Mouse (Mus musculus): ENCODE measurements at regions not wholly inside any gene's neighbourhood (a gene's known extent, or its start where the extent isn't known, plus 50 kb on each side); places are given as distances from the start of the nearest gene placed in this dataset.

DNA sequence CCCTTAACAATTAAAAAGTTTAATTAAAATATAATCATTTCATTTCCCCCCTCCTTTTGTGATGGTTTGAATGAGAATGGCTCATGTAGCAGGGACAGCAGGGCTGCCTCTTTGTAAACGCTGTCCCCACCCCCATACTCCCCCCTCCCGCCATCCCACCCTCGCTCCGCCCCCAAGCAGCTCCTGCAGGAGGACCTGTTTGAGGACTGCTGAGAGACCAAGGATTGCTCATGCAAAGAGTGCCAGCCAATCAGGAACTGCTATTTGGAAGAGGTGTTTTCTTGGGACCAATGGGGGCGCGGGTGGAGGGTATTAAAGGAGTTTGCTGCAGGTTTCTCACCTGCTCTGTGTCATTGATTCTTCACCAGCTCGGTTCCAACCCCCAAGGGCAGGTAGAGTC lies 154.6 kb downstream of the Dusp6 start:
- Histone ChIP-seq H3K4me3 (ENCODE audit: low read length) (no peak overlapping the region), H3K4me2 (ENCODE audit: low read length) (no peak overlapping the region), H3K36me3 (ENCODE audit: control insufficient read depth, insufficient read depth, low read length) (no peaks in the 10 kb centered on the region), H3K4me1 (ENCODE audit: control insufficient read depth, insufficient read depth, low read depth, low read length) (no peaks in the 10 kb centered on the region), H3K9me3 (ENCODE audit: control insufficient read depth, low read length) (no peaks in the 10 kb centered on the region), H3K9ac (ENCODE audit: low read depth, low read length) (no peak overlapping the region), H3K27me3 (replicated peaks; ENCODE audit: control insufficient read depth, insufficient read depth, low read length) (no peaks in the 10 kb centered on the region), H3K27ac (ENCODE audit: low read depth, low read length) (no peak overlapping the region)
- WGBS: 46% methylated on average over 7 of the region's 7 CpGs
- no peak for ATAC-seq

DNA sequence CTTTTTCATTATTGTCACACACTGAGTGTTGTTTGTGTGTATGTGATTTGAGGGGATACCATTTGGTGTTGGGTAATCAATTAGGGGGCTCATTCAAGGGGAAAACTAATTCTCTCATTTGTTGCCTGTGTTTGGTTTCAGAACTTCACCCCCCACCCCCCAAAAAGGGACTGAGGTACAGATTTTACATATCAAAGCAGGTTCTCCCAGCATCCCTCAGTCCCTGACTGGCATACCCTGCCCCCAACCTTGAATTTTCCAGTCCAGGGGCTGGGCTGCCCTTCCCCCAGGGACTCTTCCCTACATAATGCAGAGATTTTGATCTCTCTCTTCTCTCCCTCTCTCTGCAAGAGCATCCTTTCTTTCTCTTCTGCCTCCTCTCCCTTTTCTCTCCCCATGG lies 155.5 kb downstream of the Dusp6 start:
- H3K9ac ChIP-seq (ENCODE audit: low read depth, low read length): no peak overlapping the region
- H3K27ac ChIP-seq (ENCODE audit: low read depth, low read length): no peak overlapping the region
- H3K4me1 ChIP-seq (ENCODE audit: control insufficient read depth, insufficient read depth, low read depth, low read length): no peaks in the 10 kb centered on the region
- H3K36me3 ChIP-seq (ENCODE audit: control insufficient read depth, insufficient read depth, low read length): no peaks in the 10 kb centered on the region
- no peaks in the 10 kb centered on the region for H3K9me3 ChIP-seq (ENCODE audit: control insufficient read depth, low read length)
- ATAC-seq: no peak
- H3K4me3 ChIP-seq (ENCODE audit: low read length): no peak overlapping the region
- no peaks in the 10 kb centered on the region for H3K27me3 ChIP-seq (replicated peaks; ENCODE audit: control insufficient read depth, insufficient read depth, low read length)
- H3K4me2 ChIP-seq (ENCODE audit: low read length): no peak overlapping the region

DNA sequence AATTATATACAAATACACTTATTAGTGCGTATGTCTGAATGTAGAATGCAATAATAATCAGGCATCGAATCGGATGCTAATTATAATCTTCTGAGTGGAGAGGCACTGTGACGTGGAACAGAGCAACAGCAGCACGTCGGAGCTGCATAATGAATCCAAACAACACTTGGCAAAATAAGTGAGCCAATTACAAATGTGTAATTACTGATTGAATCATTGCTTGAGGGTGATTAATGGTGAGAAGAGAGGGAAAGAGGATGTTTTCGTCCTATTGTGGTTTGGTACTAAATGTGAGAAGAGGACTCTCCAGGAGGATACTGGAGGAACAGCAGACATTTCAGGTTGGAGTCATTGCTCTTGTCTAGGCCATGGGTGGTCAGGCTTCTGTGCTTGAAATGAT lies 156.5 kb downstream of the Dusp6 start:
- no peak overlapping the region for H3K4me3 ChIP-seq (ENCODE audit: low read length)
- no peak overlapping the region for H3K9ac ChIP-seq (ENCODE audit: low read depth, low read length)
- H3K4me1 ChIP-seq (ENCODE audit: control insufficient read depth, insufficient read depth, low read depth, low read length): no peaks in the 10 kb centered on the region
- ATAC-seq: no peak
- WGBS: 58% methylated on average over 7 of the region's 7 CpGs
- no peak overlapping the region for H3K27ac ChIP-seq (ENCODE audit: low read depth, low read length)
- H3K36me3 ChIP-seq (ENCODE audit: control insufficient read depth, insufficient read depth, low read length): no peaks in the 10 kb centered on the region
- H3K9me3 ChIP-seq (ENCODE audit: control insufficient read depth, low read length): no peaks in the 10 kb centered on the region
- H3K4me2 ChIP-seq (ENCODE audit: low read length): no peak overlapping the region
- H3K27me3 ChIP-seq (replicated peaks; ENCODE audit: control insufficient read depth, insufficient read depth, low read length): no peaks in the 10 kb centered on the region

DNA sequence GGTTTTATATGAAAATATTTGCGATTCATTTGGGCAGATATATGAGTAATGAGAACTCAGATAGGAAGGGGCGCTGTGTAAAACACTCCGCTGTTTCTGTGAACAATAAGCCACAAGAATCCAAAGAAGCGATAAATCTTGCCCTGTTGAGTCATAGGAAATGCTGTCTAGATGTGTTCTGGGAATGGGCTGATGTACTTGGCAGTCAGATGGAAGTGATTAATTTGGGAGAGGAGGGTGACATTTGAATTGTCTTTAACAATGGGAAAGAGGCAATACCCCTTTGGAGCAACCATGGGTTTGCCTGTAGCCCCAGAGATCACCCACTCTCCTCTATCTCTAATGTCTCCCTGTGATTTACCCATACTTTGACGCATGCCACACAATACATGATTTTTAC lies 160.4 kb downstream of the Dusp6 start:
- no peak overlapping the region for H3K9ac ChIP-seq (ENCODE audit: low read depth, low read length)
- H3K4me1 ChIP-seq (ENCODE audit: control insufficient read depth, insufficient read depth, low read depth, low read length): no peaks in the 10 kb centered on the region
- 86% methylated on average over 5 of the region's 5 CpGs for WGBS
- no peaks in the 10 kb centered on the region for H3K36me3 ChIP-seq (ENCODE audit: control insufficient read depth, insufficient read depth, low read length)
- no peaks in the 10 kb centered on the region for H3K9me3 ChIP-seq (ENCODE audit: control insufficient read depth, low read length)
- H3K27me3 ChIP-seq (replicated peaks; ENCODE audit: control insufficient read depth, insufficient read depth, low read length): no peaks in the 10 kb centered on the region
- H3K27ac ChIP-seq (ENCODE audit: low read depth, low read length): no peak overlapping the region
- no peak overlapping the region for H3K4me3 ChIP-seq (ENCODE audit: low read length)
- no peak overlapping the region for H3K4me2 ChIP-seq (ENCODE audit: low read length)
- ATAC-seq: no peak

DNA sequence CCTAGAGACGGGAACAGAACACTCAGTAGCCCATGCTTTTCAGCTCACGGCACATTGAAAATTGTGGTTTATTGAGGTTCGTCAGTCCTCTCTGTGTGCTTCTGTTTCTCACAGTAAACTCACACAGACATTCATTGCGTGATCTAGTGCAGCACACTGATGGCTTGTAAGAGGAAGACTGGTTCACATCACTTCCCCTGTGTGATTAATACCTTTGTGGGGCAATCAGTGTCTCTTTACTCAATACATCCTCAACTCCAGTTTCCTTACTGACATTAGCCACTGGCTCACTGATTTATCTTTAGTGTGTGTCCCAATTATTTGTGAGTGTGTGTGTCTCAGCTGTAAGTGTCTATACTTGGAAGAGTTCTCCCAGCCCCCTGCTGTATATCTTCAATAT lies 162.2 kb downstream of the Dusp6 start:
- Histone ChIP-seq H3K4me1 (ENCODE audit: control insufficient read depth, insufficient read depth, low read depth, low read length) (no peaks in the 10 kb centered on the region), H3K4me3 (ENCODE audit: low read length) (no peak overlapping the region), H3K27me3 (replicated peaks; ENCODE audit: control insufficient read depth, insufficient read depth, low read length) (no peaks in the 10 kb centered on the region), H3K36me3 (ENCODE audit: control insufficient read depth, insufficient read depth, low read length) (no peaks in the 10 kb centered on the region), H3K9me3 (ENCODE audit: control insufficient read depth, low read length) (no peaks in the 10 kb centered on the region), H3K9ac (ENCODE audit: low read depth, low read length) (no peak overlapping the region), H3K4me2 (ENCODE audit: low read length) (no peak overlapping the region), H3K27ac (ENCODE audit: low read depth, low read length) (no peak overlapping the region)
- no peak for ATAC-seq
- WGBS: 80% methylated on average over 4 of the region's 4 CpGs

DNA sequence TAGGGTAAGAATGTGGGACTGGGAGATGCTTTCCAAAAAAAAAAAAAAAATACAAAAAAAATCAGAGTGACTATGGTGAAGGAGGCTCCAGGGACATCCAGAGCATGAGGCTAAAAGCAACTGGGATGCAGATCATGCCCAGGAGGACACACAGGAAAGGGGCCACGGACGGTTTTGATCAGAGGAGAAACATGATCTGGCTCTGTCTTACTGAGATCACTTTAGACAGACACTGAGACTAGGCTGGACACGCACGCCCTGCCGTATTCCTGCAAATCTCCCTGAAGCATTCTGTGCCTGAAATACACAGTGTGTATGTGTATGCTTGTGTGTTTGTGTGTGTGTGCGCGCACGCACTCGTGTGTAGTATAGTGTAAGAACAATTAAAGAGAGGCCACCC lies 167.1 kb downstream of the Dusp6 start:
- 67% methylated on average over 9 of the region's 9 CpGs for WGBS
- H3K36me3 ChIP-seq (ENCODE audit: control insufficient read depth, insufficient read depth, low read length): no peaks in the 10 kb centered on the region
- no peak overlapping the region for H3K4me2 ChIP-seq (ENCODE audit: low read length)
- no peaks in the 10 kb centered on the region for H3K27me3 ChIP-seq (replicated peaks; ENCODE audit: control insufficient read depth, insufficient read depth, low read length)
- no peak overlapping the region for H3K4me3 ChIP-seq (ENCODE audit: low read length)
- H3K4me1 ChIP-seq (ENCODE audit: control insufficient read depth, insufficient read depth, low read depth, low read length): no peaks in the 10 kb centered on the region
- H3K9me3 ChIP-seq (ENCODE audit: control insufficient read depth, low read length): peaks cover 5% of the 10 kb centered on the region; the same call in 1 of the 2 replicates
- H3K9ac ChIP-seq (ENCODE audit: low read depth, low read length): no peak overlapping the region
- no peak overlapping the region for H3K27ac ChIP-seq (ENCODE audit: low read depth, low read length)
- no peak for ATAC-seq

DNA sequence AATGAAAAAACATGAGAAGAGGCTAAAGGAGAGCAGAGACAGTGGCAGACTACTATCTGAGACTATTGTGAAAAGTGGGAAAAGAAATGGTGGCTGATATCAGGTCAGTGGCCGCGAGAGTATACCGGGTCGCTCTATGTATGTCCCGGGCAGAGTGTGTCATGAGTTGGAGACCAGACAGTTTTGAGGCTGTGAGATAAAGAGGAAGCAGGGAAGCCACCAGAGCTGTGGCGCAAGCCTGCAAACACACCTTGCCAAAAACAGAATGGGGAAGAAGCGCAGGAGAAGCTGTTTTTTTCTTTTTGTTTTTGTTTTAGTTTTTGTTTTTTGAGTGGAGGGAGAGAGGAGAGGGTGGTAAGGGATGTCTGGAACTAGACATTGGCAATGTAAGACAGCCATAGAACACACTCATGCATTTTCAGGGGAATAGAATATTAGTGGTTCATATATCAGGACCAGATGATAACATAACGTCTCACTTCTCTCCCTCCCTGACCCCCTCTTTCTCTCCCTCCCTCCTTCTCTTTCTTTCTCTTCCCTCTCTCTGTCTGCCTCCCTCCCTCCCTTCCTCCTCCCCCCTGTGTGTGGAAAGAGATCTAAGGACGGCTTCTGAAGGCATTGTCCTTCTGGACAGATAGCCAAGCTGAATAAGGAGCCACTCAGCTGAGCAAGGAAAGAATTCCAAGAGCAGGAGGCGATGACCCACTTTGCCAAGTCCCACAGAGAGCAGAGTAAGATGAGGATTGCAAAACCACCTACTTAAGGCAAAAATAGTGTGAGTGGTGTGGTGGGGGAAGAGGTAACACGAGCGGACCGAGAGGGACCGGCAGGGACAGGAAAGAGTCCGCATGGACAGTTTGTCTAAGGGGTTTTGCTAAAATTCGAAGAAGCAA lies 167.9 kb downstream of the Dusp6 start:
- WGBS: 66% methylated on average over 16 of the region's 16 CpGs
- ATAC-seq: no peak
- H3K4me1 ChIP-seq (ENCODE audit: control insufficient read depth, insufficient read depth, low read depth, low read length): no peaks in the 10 kb centered on the region

DNA sequence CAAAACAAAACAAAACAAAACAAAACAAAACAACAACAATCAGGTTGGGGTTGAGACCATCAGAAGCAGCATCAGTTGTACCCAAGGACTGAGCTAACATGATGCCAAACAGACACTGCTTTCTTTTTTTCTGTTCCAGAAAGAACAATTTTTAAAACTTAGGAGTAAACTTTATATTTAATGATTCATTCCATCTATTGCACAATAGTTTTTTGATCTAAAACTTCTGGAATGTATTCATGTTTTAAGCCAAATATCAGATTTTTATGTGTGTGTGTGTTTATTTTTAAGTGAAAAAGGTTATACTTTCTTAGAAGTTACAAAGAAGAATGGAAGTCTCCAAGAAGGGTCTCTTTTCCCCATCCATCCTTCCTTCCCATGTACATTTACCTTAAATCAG lies 174.0 kb downstream of the Dusp6 start:
- H3K27ac ChIP-seq (ENCODE audit: low read depth, low read length): no peak overlapping the region
- H3K4me2 ChIP-seq (ENCODE audit: low read length): no peak overlapping the region
- no peak for ATAC-seq
- H3K36me3 ChIP-seq (ENCODE audit: control insufficient read depth, insufficient read depth, low read length): no peaks in the 10 kb centered on the region
- H3K9me3 ChIP-seq (ENCODE audit: control insufficient read depth, low read length): peaks cover 5% of the 10 kb centered on the region; the same call in 1 of the 2 replicates
- H3K9ac ChIP-seq (ENCODE audit: low read depth, low read length): no peak overlapping the region
- H3K27me3 ChIP-seq (replicated peaks; ENCODE audit: control insufficient read depth, insufficient read depth, low read length): no peaks in the 10 kb centered on the region
- no peak overlapping the region for H3K4me3 ChIP-seq (ENCODE audit: low read length)
- H3K4me1 ChIP-seq (ENCODE audit: control insufficient read depth, insufficient read depth, low read depth, low read length): no peaks in the 10 kb centered on the region

More for the DNA sequence above, 167.9 kb downstream of the Dusp6 start:
- H3K27me3 ChIP-seq (replicated peaks; ENCODE audit: control insufficient read depth, insufficient read depth, low read length): no peaks in the 10 kb centered on the region
- H3K9me3 ChIP-seq (ENCODE audit: control insufficient read depth, low read length): peaks cover 5% of the 10 kb centered on the region; the same call in 1 of the 2 replicates
- H3K9ac ChIP-seq (ENCODE audit: low read depth, low read length): no peak overlapping the region
- no peak overlapping the region for H3K4me2 ChIP-seq (ENCODE audit: low read length)
- no peaks in the 10 kb centered on the region for H3K36me3 ChIP-seq (ENCODE audit: control insufficient read depth, insufficient read depth, low read length)
- H3K27ac ChIP-seq (ENCODE audit: low read depth, low read length): no peak overlapping the region
- no peak overlapping the region for H3K4me3 ChIP-seq (ENCODE audit: low read length)

DNA sequence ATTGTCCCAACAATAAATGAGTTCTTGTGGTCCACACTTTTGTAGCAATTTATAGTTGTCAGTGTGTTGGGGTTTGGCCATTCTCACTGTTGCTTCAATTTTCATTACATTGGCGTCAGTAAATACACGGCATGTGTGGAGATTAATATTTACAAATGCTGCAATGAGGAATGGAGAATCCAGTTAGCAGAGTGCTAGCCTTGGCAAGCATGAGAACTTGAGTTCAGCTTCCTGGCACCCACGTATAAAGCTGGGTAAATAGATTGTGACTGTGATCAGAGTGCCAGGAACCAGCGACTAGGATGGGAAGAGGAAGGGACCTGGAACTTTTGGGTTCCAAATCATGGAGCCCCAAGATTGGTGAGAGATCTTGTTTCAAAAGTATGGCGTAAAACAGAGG lies 177.1 kb downstream of the Dusp6 start:
- no peak for ATAC-seq

More for the DNA sequence above, 177.1 kb downstream of the Dusp6 start:
- 89% methylated on average over 5 of the region's 5 CpGs for WGBS
- no peak overlapping the region for H3K9ac ChIP-seq (ENCODE audit: low read depth, low read length)
- H3K4me1 ChIP-seq (ENCODE audit: control insufficient read depth, insufficient read depth, low read depth, low read length): no peaks in the 10 kb centered on the region
- H3K27ac ChIP-seq (ENCODE audit: low read depth, low read length): no peak overlapping the region
- no peak overlapping the region for H3K4me3 ChIP-seq (ENCODE audit: low read length)
- no peaks in the 10 kb centered on the region for H3K9me3 ChIP-seq (ENCODE audit: control insufficient read depth, low read length)
- H3K36me3 ChIP-seq (ENCODE audit: control insufficient read depth, insufficient read depth, low read length): no peaks in the 10 kb centered on the region
- no peaks in the 10 kb centered on the region for H3K27me3 ChIP-seq (replicated peaks; ENCODE audit: control insufficient read depth, insufficient read depth, low read length)
- H3K4me2 ChIP-seq (ENCODE audit: low read length): no peak overlapping the region

Measured in hindbrain, embryonic 16.5 days (tissue).